Mouse (Mus musculus): ENCODE measurements around the gene Rhbdf2. TPM values are rescaled to one million over a fixed set of nuclear protein-coding genes. Genes with fewer than 3 reads are reported as not detected.

The Rhbdf2 gene
- polyA plus RNA-seq, 1 experiment from 2014 or later = 10.8 TPM

DNA sequence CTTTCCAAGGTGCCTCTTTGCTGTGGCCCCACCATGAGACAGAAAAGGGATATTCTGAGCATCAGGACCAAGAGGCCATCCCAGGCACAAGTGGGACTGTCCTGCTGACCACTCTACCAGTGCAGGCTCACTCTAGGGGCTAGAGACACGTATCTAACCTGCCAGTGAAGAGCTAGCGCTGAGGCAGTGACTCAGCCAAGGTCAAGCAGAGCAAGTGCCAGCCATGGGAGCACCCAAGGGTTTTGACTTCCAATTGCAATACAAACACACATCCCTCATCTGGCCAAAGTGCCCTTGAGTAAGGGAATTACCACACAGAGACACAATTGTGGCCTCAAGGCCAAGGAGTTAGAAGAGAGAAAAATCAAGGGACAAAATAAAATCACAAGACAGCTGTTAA is 51.4 kb downstream of the Rhbdf2 start:
- H3K4me1 ChIP-seq (ENCODE audit: control insufficient read depth, insufficient read depth, low read length) = peaks cover 38% of the 10 kb centered on the region
- ATAC-seq = no peak
- no peak overlapping the region for H3K9ac ChIP-seq (ENCODE audit: low read depth, low read length)
- H3K36me3 ChIP-seq (ENCODE audit: control insufficient read depth, insufficient read depth, low read length) = no peaks in the 10 kb centered on the region
- no peak overlapping the region for H3K27ac ChIP-seq (ENCODE audit: low read length)
- no peak overlapping the region for H3K4me3 ChIP-seq (ENCODE audit: low read length)
- WGBS = 79% methylated on average over 2 of the region's 2 CpGs
- H3K4me2 ChIP-seq (ENCODE audit: low read depth, low read length) = no peak overlapping the region
- H3K27me3 ChIP-seq (replicated peaks; ENCODE audit: control insufficient read depth, insufficient read depth, low read length) = no peaks in the 10 kb centered on the region
- no peaks in the 10 kb centered on the region for H3K9me3 ChIP-seq (ENCODE audit: control insufficient read depth, low read length)

DNA sequence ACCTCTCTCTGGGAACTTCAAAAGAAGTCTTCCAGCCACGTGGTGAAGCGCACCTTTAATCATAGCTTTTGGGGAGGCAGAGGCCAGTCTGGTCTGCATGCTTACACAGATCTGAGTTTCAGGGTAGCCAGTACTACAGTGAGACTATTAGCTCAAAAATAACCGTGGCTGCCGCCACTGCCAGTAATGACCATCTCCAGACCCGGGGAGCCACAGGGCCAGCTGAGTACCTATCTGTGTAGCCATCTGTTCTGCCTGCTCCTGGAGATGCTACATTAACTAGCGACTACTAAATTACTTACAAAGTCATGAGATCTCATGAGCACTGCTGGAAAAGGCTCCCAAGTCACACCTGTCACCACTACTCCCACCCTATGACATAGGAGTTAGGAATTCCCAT is 51.8 kb downstream of the Rhbdf2 start:
- Histone ChIP-seq H3K36me3 (ENCODE audit: control insufficient read depth, insufficient read depth, low read length) (no peaks in the 10 kb centered on the region), H3K4me2 (ENCODE audit: low read depth, low read length) (no peak overlapping the region), H3K27me3 (replicated peaks; ENCODE audit: control insufficient read depth, insufficient read depth, low read length) (no peaks in the 10 kb centered on the region), H3K9me3 (ENCODE audit: control insufficient read depth, low read length) (no peaks in the 10 kb centered on the region), H3K4me3 (ENCODE audit: low read length) (no peak overlapping the region), H3K27ac (ENCODE audit: low read length) (no peak overlapping the region), H3K4me1 (ENCODE audit: control insufficient read depth, insufficient read depth, low read length) (peaks cover 36% of the 10 kb centered on the region), H3K9ac (ENCODE audit: low read depth, low read length) (no peak overlapping the region)
- no peak for ATAC-seq
- 66% methylated on average over 6 of the region's 6 CpGs for WGBS

DNA sequence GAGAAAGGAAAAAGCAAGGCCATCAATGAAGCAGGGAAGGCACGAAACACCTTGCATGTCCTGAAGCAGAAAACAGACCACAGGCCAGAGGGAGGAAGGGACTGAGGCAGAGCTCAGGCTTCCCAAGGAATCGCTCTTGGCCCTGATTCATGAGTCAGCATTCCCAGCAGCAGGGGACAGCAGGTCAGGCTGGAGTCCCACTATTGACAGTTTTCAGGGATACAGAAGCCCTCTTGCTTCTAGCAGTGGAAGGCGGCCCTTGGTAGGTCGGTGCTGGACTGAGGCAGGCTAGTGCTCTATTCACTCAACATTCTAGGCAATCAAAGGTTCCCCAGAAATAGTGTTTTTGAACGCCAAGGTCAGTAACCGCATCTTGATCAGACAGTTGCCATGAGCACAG is 52.3 kb downstream of the Rhbdf2 start:
- no peak overlapping the region for H3K4me2 ChIP-seq (ENCODE audit: low read depth, low read length)
- no peaks in the 10 kb centered on the region for H3K36me3 ChIP-seq (ENCODE audit: control insufficient read depth, insufficient read depth, low read length)
- H3K4me3 ChIP-seq (ENCODE audit: low read length) = no peak overlapping the region
- peaks cover 36% of the 10 kb centered on the region for H3K4me1 ChIP-seq (ENCODE audit: control insufficient read depth, insufficient read depth, low read length)
- no peak for ATAC-seq
- 60% methylated on average over 6 of the region's 6 CpGs for WGBS
- no peaks in the 10 kb centered on the region for H3K27me3 ChIP-seq (replicated peaks; ENCODE audit: control insufficient read depth, insufficient read depth, low read length)
- no peak overlapping the region for H3K9ac ChIP-seq (ENCODE audit: low read depth, low read length)
- no peaks in the 10 kb centered on the region for H3K9me3 ChIP-seq (ENCODE audit: control insufficient read depth, low read length)
- no peak overlapping the region for H3K27ac ChIP-seq (ENCODE audit: low read length)

DNA sequence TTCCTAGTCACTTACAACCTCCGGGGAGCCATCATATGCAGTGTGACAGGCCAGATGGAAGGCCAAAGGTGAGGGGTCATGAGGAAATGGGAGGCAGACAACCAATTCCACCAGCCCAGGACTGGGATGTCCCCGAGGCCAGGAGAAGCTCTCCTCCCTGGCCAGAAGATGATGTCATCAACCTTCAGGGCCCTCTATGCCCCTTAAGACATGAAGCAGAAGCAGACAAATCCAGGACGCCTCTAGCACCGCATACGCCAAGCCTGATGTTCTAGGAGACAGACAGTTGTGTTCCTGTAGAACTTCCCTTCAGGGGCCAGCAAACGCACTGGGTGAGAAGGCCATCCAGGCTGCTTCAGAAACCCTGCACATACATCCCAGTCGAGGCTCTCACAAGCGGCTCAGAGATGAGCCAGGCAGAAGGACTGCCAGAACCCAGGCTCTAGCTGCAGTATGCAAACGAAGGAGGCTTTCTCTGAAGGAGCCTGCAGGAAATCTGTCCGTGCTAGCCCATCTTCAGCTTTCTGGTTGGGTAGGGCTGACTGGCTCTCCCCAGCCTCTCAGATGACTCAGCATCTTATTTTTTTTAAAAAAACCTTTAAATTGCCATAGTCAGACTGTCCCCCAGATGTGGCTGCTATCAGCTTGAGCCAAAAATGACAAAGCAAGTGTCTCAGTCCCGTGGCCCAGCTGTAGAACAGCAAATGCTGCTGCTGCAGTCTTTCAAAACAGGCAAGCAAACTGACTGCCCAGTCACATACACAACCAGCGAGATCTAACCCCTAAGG is 53.9 kb downstream of the Rhbdf2 start:
- peaks cover 36% of the 10 kb centered on the region for H3K4me1 ChIP-seq (ENCODE audit: control insufficient read depth, insufficient read depth, low read length)
- no peaks in the 10 kb centered on the region for H3K9me3 ChIP-seq (ENCODE audit: control insufficient read depth, low read length)
- no peak overlapping the region for H3K4me2 ChIP-seq (ENCODE audit: low read depth, low read length)
- ATAC-seq = peak; percentile 52; the same call in 1 of the 2 replicates
- no peak overlapping the region for H3K9ac ChIP-seq (ENCODE audit: low read depth, low read length)
- no peak overlapping the region for H3K4me3 ChIP-seq (ENCODE audit: low read length)
- no peaks in the 10 kb centered on the region for H3K27me3 ChIP-seq (replicated peaks; ENCODE audit: control insufficient read depth, insufficient read depth, low read length)
- 49% methylated on average over 12 of the region's 12 CpGs for WGBS
- H3K36me3 ChIP-seq (ENCODE audit: control insufficient read depth, insufficient read depth, low read length) = no peaks in the 10 kb centered on the region
- H3K27ac ChIP-seq (ENCODE audit: low read length) = no peak overlapping the region

DNA sequence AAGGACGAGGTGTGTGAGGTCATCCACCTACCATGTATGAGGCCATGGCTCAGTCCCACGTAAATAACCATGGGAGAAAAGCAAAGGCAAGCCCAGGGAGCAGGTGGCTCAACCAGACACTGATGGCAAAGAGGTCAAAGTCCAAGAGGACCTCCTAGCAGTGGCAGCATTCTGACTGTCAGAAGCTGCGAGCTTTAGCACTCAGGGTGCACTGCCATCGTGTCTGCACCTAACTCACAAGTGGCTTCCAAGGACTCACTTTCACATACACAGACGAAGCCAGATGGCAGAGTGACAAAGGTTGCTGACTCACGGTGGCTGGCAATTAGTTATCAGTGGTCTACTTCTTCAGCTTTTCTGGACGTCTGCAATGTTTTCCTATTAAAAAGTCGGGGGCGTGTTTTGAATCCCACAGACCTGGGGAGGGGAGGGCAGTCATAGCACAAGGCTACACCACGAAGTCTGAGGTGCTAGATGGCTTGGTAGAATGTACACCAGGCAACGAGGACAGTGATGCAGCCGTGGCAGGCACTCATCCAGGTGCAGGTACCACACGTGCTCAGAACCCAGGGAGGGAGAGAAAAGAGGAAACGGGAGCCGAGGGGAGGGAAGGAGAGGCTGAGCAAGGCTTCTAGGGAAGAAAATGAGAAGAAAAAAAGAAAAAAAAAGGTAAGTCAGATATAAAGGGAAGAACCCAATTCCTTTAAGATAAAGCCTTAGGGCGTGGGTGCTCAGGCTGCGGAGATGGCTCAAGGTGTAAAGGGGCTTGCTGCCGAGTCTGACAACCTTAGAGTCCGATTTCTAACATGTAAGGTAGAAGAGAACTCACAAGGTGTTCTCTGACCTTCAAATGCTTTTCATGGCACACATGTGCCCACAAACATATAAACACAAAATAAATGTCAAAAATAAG is 54.8 kb downstream of the Rhbdf2 start:
- peak; percentile 73 for ATAC-seq
- WGBS = 62% methylated on average over 19 of the region's 19 CpGs
- no peak overlapping the region for H3K4me3 ChIP-seq (ENCODE audit: low read length)
- no peak overlapping the region for H3K9ac ChIP-seq (ENCODE audit: low read depth, low read length)
- H3K4me1 ChIP-seq (ENCODE audit: control insufficient read depth, insufficient read depth, low read length) = peaks cover 36% of the 10 kb centered on the region
- H3K27ac ChIP-seq (ENCODE audit: low read length) = no peak overlapping the region
- H3K36me3 ChIP-seq (ENCODE audit: control insufficient read depth, insufficient read depth, low read length) = no peaks in the 10 kb centered on the region
- H3K9me3 ChIP-seq (ENCODE audit: control insufficient read depth, low read length) = no peaks in the 10 kb centered on the region
- 0 out of 2 replicates have a peak overlapping the region, but pooled peaks have one; percentile 6 for H3K4me2 ChIP-seq (ENCODE audit: low read depth, low read length)
- no peaks in the 10 kb centered on the region for H3K27me3 ChIP-seq (replicated peaks; ENCODE audit: control insufficient read depth, insufficient read depth, low read length)

DNA sequence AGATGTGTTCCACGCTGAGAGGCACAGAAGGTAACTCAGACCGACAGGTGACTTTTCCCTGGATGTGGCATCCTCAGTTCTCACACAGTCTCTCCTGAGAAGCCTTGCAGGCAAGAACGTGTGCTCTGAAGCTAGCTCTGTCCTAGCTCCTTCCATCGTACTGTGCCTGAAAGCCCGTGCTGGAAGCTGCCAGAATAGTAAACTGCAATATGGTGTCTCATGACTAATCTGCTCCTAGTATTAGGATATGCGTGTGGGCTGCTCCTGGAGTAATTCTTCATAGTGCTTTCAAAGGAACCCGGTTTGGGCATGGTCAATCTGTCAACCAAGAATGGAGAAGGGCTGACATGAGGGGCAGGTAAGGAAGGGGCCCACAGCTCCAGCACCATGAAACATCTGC is 56.0 kb downstream of the Rhbdf2 start:
- no peaks in the 10 kb centered on the region for H3K36me3 ChIP-seq (ENCODE audit: control insufficient read depth, insufficient read depth, low read length)
- no peaks in the 10 kb centered on the region for H3K27me3 ChIP-seq (replicated peaks; ENCODE audit: control insufficient read depth, insufficient read depth, low read length)
- no peak overlapping the region for H3K4me3 ChIP-seq (ENCODE audit: low read length)
- no peak overlapping the region for H3K4me2 ChIP-seq (ENCODE audit: low read depth, low read length)
- H3K9me3 ChIP-seq (ENCODE audit: control insufficient read depth, low read length) = no peaks in the 10 kb centered on the region
- peaks cover 35% of the 10 kb centered on the region for H3K4me1 ChIP-seq (ENCODE audit: control insufficient read depth, insufficient read depth, low read length)
- 71% methylated on average over 7 of the region's 7 CpGs for WGBS
- no peak overlapping the region for H3K27ac ChIP-seq (ENCODE audit: low read length)
- no peak for ATAC-seq
- H3K9ac ChIP-seq (ENCODE audit: low read depth, low read length) = no peak overlapping the region

DNA sequence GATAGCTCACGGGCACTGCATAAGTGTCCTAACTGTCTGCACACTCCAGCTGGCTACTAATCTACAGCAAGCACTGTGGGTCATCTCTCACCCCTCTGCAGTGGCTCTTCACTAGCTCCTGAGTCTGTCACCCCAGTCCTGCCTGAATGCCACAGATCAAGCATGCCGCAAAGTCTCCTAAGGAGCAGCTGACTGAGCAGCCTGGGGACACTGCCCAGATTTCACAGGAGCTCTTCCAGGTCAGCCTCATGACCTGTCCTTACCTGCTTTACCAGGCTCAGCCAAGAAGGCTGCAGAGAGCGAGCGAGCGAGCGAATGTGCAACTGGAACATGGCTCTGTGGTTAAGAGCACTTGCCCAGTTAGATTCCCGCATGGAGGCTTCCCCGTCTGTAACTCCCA is 59.3 kb downstream of the Rhbdf2 start:
- H3K27me3 ChIP-seq (replicated peaks; ENCODE audit: control insufficient read depth, insufficient read depth, low read length) = no peaks in the 10 kb centered on the region
- no peaks in the 10 kb centered on the region for H3K9me3 ChIP-seq (ENCODE audit: control insufficient read depth, low read length)
- no peak overlapping the region for H3K27ac ChIP-seq (ENCODE audit: low read length)
- H3K4me3 ChIP-seq (ENCODE audit: low read length) = no peak overlapping the region
- H3K4me2 ChIP-seq (ENCODE audit: low read depth, low read length) = no peak overlapping the region
- no peak for ATAC-seq
- H3K4me1 ChIP-seq (ENCODE audit: control insufficient read depth, insufficient read depth, low read length) = peaks cover 27% of the 10 kb centered on the region
- no peaks in the 10 kb centered on the region for H3K36me3 ChIP-seq (ENCODE audit: control insufficient read depth, insufficient read depth, low read length)
- WGBS = 88% methylated on average over 8 of the region's 8 CpGs
- H3K9ac ChIP-seq (ENCODE audit: low read depth, low read length) = no peak overlapping the region

DNA sequence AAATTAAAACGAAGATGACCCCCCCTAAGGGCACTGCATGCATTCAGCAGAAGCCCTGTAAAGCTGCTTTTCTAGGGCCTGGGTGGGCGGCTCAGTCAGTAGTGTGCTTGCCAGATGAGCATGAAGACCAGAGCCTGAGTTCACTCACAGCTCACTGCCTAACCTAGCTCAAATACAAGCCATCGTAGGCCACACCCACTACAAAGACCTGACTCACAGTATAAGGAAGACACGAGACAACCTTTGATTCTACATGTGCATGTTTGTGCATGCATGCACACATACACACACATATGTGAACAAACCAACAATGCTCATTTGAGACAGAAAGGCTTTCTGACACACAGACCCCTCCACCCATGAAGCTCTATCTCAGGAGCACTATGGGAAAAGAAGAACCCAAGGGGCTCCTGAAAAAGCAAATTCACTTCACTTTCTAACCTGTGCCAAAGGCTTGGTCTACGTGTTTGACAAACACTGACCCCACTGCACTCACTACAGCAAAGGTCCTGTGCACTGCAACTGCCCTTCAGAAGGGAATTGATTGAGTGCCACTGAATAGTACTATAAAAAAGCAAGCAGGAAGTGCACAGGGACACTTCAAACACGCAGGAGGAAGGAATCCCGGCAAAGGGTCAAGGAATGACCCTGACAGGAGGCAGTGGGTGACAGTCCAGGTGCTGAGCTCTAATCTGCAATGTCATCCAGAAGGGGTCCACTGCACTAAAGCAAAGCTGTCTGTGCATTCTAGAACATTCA is 61.4 kb downstream of the Rhbdf2 start:
- Histone ChIP-seq H3K4me2 (ENCODE audit: low read depth, low read length) (no peak overlapping the region), H3K4me1 (ENCODE audit: control insufficient read depth, insufficient read depth, low read length) (peaks cover 12% of the 10 kb centered on the region; the same call in 1 of the 2 replicates), H3K27ac (ENCODE audit: low read length) (no peak overlapping the region), H3K27me3 (replicated peaks; ENCODE audit: control insufficient read depth, insufficient read depth, low read length) (no peaks in the 10 kb centered on the region), H3K36me3 (ENCODE audit: control insufficient read depth, insufficient read depth, low read length) (no peaks in the 10 kb centered on the region), H3K4me3 (ENCODE audit: low read length) (no peak overlapping the region), H3K9me3 (ENCODE audit: control insufficient read depth, low read length) (no peaks in the 10 kb centered on the region), H3K9ac (ENCODE audit: low read depth, low read length) (no peak overlapping the region)
- WGBS = 46% methylated on average over 7 of the region's 7 CpGs
- ATAC-seq = peak; percentile 78

DNA sequence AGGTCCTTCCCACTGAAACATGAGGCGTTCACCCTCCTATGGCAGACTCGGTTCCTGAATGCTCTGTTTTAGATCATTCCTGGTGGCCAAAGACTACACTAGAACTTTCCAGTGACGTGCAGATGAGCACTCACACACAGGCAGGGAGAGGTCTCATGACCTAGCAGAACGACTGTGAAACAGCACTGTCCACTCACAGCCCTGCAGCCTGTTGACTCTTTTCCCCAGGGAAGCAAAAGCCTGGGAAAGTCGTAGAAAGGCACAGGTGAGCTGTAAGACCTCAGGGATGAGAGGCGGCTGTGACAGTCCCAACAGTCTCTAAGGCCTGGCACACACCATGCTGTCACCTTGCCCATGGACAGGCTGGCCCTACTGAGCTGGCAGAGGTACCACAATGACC is 70.5 kb downstream of the Rhbdf2 start:
- no peak for ATAC-seq
- H3K4me2 ChIP-seq (ENCODE audit: low read depth, low read length) = no peak overlapping the region
- H3K27me3 ChIP-seq (replicated peaks; ENCODE audit: control insufficient read depth, insufficient read depth, low read length) = no peaks in the 10 kb centered on the region
- H3K4me3 ChIP-seq (ENCODE audit: low read length) = no peak overlapping the region
- no peaks in the 10 kb centered on the region for H3K9me3 ChIP-seq (ENCODE audit: control insufficient read depth, low read length)
- WGBS = 49% methylated on average over 6 of the region's 6 CpGs
- no peak overlapping the region for H3K9ac ChIP-seq (ENCODE audit: low read depth, low read length)
- H3K4me1 ChIP-seq (ENCODE audit: control insufficient read depth, insufficient read depth, low read length) = peaks cover 4% of the 10 kb centered on the region
- no peak overlapping the region for H3K27ac ChIP-seq (ENCODE audit: low read length)
- H3K36me3 ChIP-seq (ENCODE audit: control insufficient read depth, insufficient read depth, low read length) = no peaks in the 10 kb centered on the region

All from intestine, embryonic 16.5 days (tissue).